Mouse (Mus musculus) neural tube, embryonic 14.5 days (tissue): ENCODE measurements around the gene Usp20. TPM values are rescaled to one million over a fixed set of nuclear protein-coding genes. Genes with fewer than 3 reads are reported as not detected.

Experiments used
- ATAC-seq: fragments of 200-750 bp; cut with Nextera tagmentation; 2 replicates; pipeline ENCODE4 v1.8.0; 2017; ENCODE audit warnings: low read depth, mild to moderate bottlenecking, moderate TSS enrichment, moderate library complexity
- H3K27ac ChIP-seq: fragments of 300-500 bp; sonication (generic); 2 replicates; pipeline ENCODE4 v1.5.1; 2014; ENCODE audit warnings: low read depth, mild to moderate bottlenecking, control low read depth, low read length, moderate library complexity, mixed read lengths
- H3K27me3 ChIP-seq: fragments of 300-500 bp; sonication (generic); 2 replicates; pipeline ENCODE4 v1.6.1; 2014; ENCODE audit warnings: low read length; ENCODE audit not compliant: control insufficient read depth, insufficient read depth
- H3K36me3 ChIP-seq: fragments of 300-500 bp; sonication (generic); 2 replicates; pipeline ENCODE4 v1.6.1; 2014; ENCODE audit warnings: low read length, mixed read lengths; ENCODE audit not compliant: control insufficient read depth, insufficient read depth
- H3K4me1 ChIP-seq: fragments of 300-500 bp; sonication (generic); 2 replicates; pipeline ENCODE4 v1.6.1; 2014; ENCODE audit warnings: low read length; ENCODE audit not compliant: control insufficient read depth, insufficient read depth
- H3K4me2 ChIP-seq: fragments of 300-500 bp; sonication (generic); 2 replicates; pipeline ENCODE4 v1.6.1; 2014; ENCODE audit warnings: mild to moderate bottlenecking, low read depth, low read length, control low read depth
- H3K4me3 ChIP-seq: fragments of 300-500 bp; sonication (generic); 2 replicates; pipeline ENCODE4 v1.5.1; 2014; ENCODE audit warnings: low read depth, low read length, control low read depth, mixed read lengths
- H3K9ac ChIP-seq: fragments of 300-500 bp; sonication (generic); replicated peaks from 2 replicates; pipeline ENCODE4 v1.6.1; 2014; ENCODE audit warnings: low read depth, mild to moderate bottlenecking, control low read depth, low read length, mixed read lengths
- H3K9me3 ChIP-seq: fragments of 300-500 bp; sonication (generic); 2 replicates; pipeline ENCODE4 v1.6.1; 2016; ENCODE audit warnings: low read length; ENCODE audit not compliant: control insufficient read depth
- WGBS: fragments of 180-500 bp; shearing (Covaris S2); extraction: QIAGEN DNeasy Blood & Tissue Kit; methylation state at CpG from one replicate; pipeline ENCODE4 v1.1.7; 2014; 5-methylcytosine and 5-hydroxymethylcytosine counted together
- polyA plus RNA-seq: library from polyadenylated mRNA; unstranded; fragments of >200 nt; fragmentation: Nextera tagmentation; extraction: Ambion mirVana; gene quantifications from 2 replicates; pipeline ENCODE4 v1.2.1, GENCODE M21; 2014

The Usp20 gene
- polyA plus RNA-seq, 1 experiment from 2014 or later = 32.6 TPM

GRCm38 (mm10) chr2:31043856-31044255 lies 61.8 kb downstream of the Usp20 start:
- no peak overlapping the region for H3K4me3 ChIP-seq
- no peaks in the 10 kb centered on the region for H3K27me3 ChIP-seq
- H3K36me3 ChIP-seq = no peaks in the 10 kb centered on the region
- H3K4me1 ChIP-seq = no peaks in the 10 kb centered on the region
- peaks cover 3% of the 10 kb centered on the region; the same call in 1 of the 2 replicates for H3K9me3 ChIP-seq
- no peak for ATAC-seq
- H3K27ac ChIP-seq = no peak overlapping the region
- H3K9ac ChIP-seq = no peak overlapping the region
- 97% methylated on average over 1 of the region's 1 CpGs for WGBS
- H3K4me2 ChIP-seq = no peak overlapping the region

GRCm38 (mm10) chr2:31048037-31048436 lies 66.0 kb downstream of the Usp20 start:
- Histone ChIP-seq H3K9ac (no peak overlapping the region), H3K9me3 (no peaks in the 10 kb centered on the region)
- ATAC-seq = no peak

DNA sequence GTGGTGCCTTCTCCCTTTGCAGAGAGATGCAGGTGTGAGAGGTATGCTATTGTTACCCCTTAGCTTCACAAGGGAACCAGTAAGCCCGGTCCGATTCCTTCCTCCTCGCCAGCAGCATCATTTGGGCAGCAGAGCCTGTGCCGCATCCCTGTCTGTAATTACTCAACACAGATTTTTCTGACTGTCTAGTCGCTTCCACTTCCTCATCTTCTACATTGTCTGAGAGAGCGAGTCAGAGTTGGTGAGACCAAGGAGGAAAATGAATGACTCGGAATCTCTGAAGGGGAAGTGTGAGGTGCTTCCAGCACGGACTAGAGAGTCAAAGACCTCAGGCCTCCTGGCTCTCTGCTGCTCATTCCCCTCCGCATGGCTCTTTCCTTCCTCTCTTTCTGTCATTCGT lies 70.4 kb downstream of the Usp20 start:
- peaks cover 9% of the 10 kb centered on the region; the same call in 1 of the 2 replicates for H3K36me3 ChIP-seq
- ATAC-seq = no peak

More at GRCm38 (mm10) chr2:31048037-31048436, 66.0 kb downstream of the Usp20 start:
- no peak overlapping the region for H3K4me2 ChIP-seq
- H3K4me1 ChIP-seq = no peaks in the 10 kb centered on the region
- WGBS = 95% methylated on average over 6 of the region's 6 CpGs
- H3K36me3 ChIP-seq = no peaks in the 10 kb centered on the region
- no peaks in the 10 kb centered on the region for H3K27me3 ChIP-seq
- H3K4me3 ChIP-seq = no peak overlapping the region
- no peak overlapping the region for H3K27ac ChIP-seq

GRCm38 (mm10) chr2:31053426-31053825 lies 71.3 kb downstream of the Usp20 start:
- H3K36me3 ChIP-seq = peaks cover 9% of the 10 kb centered on the region; the same call in 1 of the 2 replicates
- no peak overlapping the region for H3K4me3 ChIP-seq
- H3K9ac ChIP-seq = no peak overlapping the region
- no peak for ATAC-seq
- H3K4me2 ChIP-seq = no peak overlapping the region
- no peaks in the 10 kb centered on the region for H3K4me1 ChIP-seq
- H3K9me3 ChIP-seq = no peaks in the 10 kb centered on the region
- H3K27ac ChIP-seq = no peak overlapping the region
- WGBS = 96% methylated on average over 13 of the region's 13 CpGs
- no peaks in the 10 kb centered on the region for H3K27me3 ChIP-seq

More for the DNA sequence above, 70.4 kb downstream of the Usp20 start:
- WGBS = 92% methylated on average over 10 of the region's 10 CpGs
- Histone ChIP-seq H3K4me1 (no peaks in the 10 kb centered on the region), H3K27me3 (no peaks in the 10 kb centered on the region), H3K9ac (no peak overlapping the region), H3K4me2 (no peak overlapping the region), H3K4me3 (no peak overlapping the region), H3K27ac (no peak overlapping the region), H3K9me3 (no peaks in the 10 kb centered on the region)

DNA sequence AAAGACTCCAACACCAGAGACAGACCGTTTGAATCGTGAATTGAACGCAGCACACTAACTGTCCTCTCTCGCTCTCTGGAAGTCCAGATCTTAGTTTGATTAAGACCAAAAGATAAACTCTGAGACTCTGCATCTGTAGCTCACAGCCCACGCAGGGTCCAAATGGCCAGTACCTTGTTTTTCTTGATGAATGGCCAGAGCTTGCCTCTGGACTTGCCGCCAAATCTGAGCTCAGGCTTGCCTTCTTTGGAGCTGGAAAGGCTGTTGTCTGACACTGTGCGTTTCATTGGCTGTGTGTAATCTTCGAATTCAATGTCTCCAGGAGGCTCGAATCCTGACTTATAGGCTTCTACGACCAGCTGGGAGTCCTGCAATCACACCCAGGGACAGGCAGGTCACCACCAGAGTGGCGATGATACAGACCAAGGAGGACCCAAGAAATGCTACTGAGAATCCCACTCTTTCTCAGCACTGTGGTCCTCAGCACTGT lies 71.8 kb downstream of the Usp20 start:
- no peak overlapping the region for H3K9ac ChIP-seq
- no peak overlapping the region for H3K27ac ChIP-seq
- ATAC-seq = no peak
- H3K27me3 ChIP-seq = no peaks in the 10 kb centered on the region
- H3K9me3 ChIP-seq = no peaks in the 10 kb centered on the region
- no peak overlapping the region for H3K4me3 ChIP-seq
- no peak overlapping the region for H3K4me2 ChIP-seq
- peaks cover 9% of the 10 kb centered on the region; the same call in 1 of the 2 replicates for H3K36me3 ChIP-seq
- 95% methylated on average over 11 of the region's 11 CpGs for WGBS
- no peaks in the 10 kb centered on the region for H3K4me1 ChIP-seq

GRCm38 (mm10) chr2:31056070-31056469 lies 74.0 kb downstream of the Usp20 start:
- Histone ChIP-seq H3K9me3 (no peaks in the 10 kb centered on the region), H3K4me2 (no peak overlapping the region), H3K36me3 (peaks cover 9% of the 10 kb centered on the region; the same call in 1 of the 2 replicates), H3K27ac (no peak overlapping the region), H3K27me3 (no peaks in the 10 kb centered on the region), H3K9ac (no peak overlapping the region), H3K4me3 (no peak overlapping the region), H3K4me1 (no peaks in the 10 kb centered on the region)
- ATAC-seq = no peak
- 99% methylated on average over 3 of the region's 3 CpGs for WGBS

DNA sequence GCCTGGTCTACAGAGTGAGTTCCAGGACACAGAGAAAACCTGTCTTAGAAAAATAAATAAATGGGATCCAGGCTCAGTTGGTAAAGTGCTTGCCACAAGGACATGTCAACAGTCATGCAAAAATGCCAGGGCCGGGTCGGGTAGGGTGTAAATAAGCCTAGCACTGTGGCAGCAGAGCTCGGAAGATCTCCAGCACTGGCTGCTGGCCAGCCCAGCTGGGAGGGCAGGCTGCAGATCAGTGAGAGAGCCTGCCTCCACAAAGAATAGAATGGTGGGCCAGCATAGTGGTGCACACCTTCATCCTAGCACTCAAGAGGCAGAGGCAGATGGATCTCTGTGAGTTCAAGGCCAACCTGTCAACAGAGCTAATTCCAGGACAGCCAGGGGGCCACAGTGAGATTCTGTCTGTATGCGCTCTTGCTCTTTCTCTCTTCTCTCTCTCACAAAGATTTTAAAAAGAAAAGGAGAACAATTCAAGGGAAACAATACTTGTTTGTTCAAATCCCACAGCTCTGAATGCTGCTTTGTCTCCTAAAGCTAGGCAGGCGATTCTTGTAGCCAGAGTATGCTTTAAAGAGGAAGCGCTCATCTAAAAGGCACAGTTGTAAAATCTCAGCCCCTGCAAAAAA lies 75.6 kb downstream of the Usp20 start:
- H3K4me1 ChIP-seq = no peaks in the 10 kb centered on the region
- no peak overlapping the region for H3K4me2 ChIP-seq
- H3K36me3 ChIP-seq = peaks cover 9% of the 10 kb centered on the region; the same call in 1 of the 2 replicates
- no peaks in the 10 kb centered on the region for H3K27me3 ChIP-seq
- 43% methylated on average over 6 of the region's 6 CpGs for WGBS
- no peak overlapping the region for H3K4me3 ChIP-seq
- no peaks in the 10 kb centered on the region for H3K9me3 ChIP-seq
- no peak overlapping the region for H3K9ac ChIP-seq
- H3K27ac ChIP-seq = no peak overlapping the region
- no peak for ATAC-seq

- H3K27ac ChIP-seq = no peak overlapping the region
- ATAC-seq = no peak
- no peaks in the 10 kb centered on the region for H3K4me1 ChIP-seq
- no peaks in the 10 kb centered on the region for H3K27me3 ChIP-seq
- no peak overlapping the region for H3K4me2 ChIP-seq
- H3K9ac ChIP-seq = no peak overlapping the region
- H3K4me3 ChIP-seq = no peak overlapping the region
- peaks cover 9% of the 10 kb centered on the region; the same call in 1 of the 2 replicates for H3K36me3 ChIP-seq
- WGBS = 83% methylated on average over 4 of the region's 4 CpGs
- H3K9me3 ChIP-seq = no peaks in the 10 kb centered on the region
Observed at GRCm38 (mm10) chr2:31058443-31058842, 76.4 kb downstream of the Usp20 start.

DNA sequence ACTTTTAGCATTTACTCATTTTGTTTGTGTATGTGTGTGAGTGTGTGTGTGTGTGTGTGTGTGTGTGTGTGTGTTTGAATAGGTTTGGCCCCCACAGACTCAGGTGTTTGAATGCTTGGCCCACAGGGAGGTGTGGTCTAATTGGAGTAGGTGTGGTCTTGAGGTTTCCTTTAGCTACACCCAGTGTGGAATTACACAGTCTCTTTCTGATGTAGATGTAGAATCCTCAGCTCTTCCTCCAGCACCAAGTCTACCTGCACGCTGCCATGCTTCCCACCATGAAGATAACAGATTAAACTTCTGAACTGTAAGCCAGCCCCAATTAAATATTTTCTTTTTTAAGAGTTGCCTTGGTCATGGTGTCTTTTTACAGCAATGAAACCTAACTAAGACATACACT lies 78.2 kb downstream of the Usp20 start:
- Histone ChIP-seq H3K4me2 (no peak overlapping the region), H3K9ac (no peak overlapping the region), H3K36me3 (peaks cover 5% of the 10 kb centered on the region; the same call in 1 of the 2 replicates), H3K27ac (no peak overlapping the region), H3K4me1 (no peaks in the 10 kb centered on the region), H3K27me3 (no peaks in the 10 kb centered on the region), H3K9me3 (no peaks in the 10 kb centered on the region), H3K4me3 (no peak overlapping the region)
- 96% methylated on average over 1 of the region's 1 CpGs for WGBS
- no peak for ATAC-seq
